Mouse (Mus musculus): ENCODE data around the gene Antxr1. TPM values are rescaled to one million over a fixed set of nuclear protein-coding genes. Genes with fewer than 3 reads are reported as not detected.

Gene Antxr1
- polyA plus RNA-seq, 1 experiment from 2014 or later = 7.7 TPM

- Histone ChIP-seq H3K4me2 (replicated peaks; ENCODE audit: low read depth, low read length) (no peak overlapping the region), H3K4me3 (ENCODE audit: low read length) (no peak overlapping the region), H3K9me3 (ENCODE audit: control insufficient read depth, low read length) (no peaks in the 10 kb centered on the region), H3K27ac (ENCODE audit: low read depth, low read length) (no peak overlapping the region), H3K4me1 (ENCODE audit: control insufficient read depth, insufficient read depth, low read length) (no peaks in the 10 kb centered on the region), H3K36me3 (ENCODE audit: control insufficient read depth, insufficient read depth, low read length) (0 out of 2 replicates have a peak, but pooled peaks cover 4% of the 10 kb centered on the region), H3K9ac (ENCODE audit: low read depth, low read length) (no peak overlapping the region), H3K27me3 (ENCODE audit: control insufficient read depth, insufficient read depth, low read length) (no peaks in the 10 kb centered on the region)
- WGBS = 57% methylated on average over 9 of the region's 9 CpGs
- ATAC-seq (ENCODE audit: low FRiP score, low TSS enrichment) = 0 out of 2 replicates have a peak, but pooled peaks have one; percentile 43
Observed at GRCm38 (mm10) chr6:87248226-87248834, 87.3 kb downstream of the Antxr1 start.

- Histone ChIP-seq H3K4me3 (ENCODE audit: low read length) (no peak overlapping the region), H3K4me2 (replicated peaks; ENCODE audit: low read depth, low read length) (no peak overlapping the region), H3K27ac (ENCODE audit: low read depth, low read length) (no peak overlapping the region), H3K4me1 (ENCODE audit: control insufficient read depth, insufficient read depth, low read length) (no peaks in the 10 kb centered on the region), H3K27me3 (ENCODE audit: control insufficient read depth, insufficient read depth, low read length) (no peaks in the 10 kb centered on the region), H3K36me3 (ENCODE audit: control insufficient read depth, insufficient read depth, low read length) (peaks cover 3% of the 10 kb centered on the region; the same call in 1 of the 2 replicates), H3K9ac (ENCODE audit: low read depth, low read length) (no peak overlapping the region), H3K9me3 (ENCODE audit: control insufficient read depth, low read length) (no peaks in the 10 kb centered on the region)
- ATAC-seq (ENCODE audit: low FRiP score, low TSS enrichment) = no peak
- WGBS = 65% methylated on average over 9 of the region's 9 CpGs
Observed at GRCm38 (mm10) chr6:87244117-87245100, 91.2 kb downstream of the Antxr1 start.

GRCm38 (mm10) chr6:87237260-87237659 lies 98.4 kb downstream of the Antxr1 start:
- Histone ChIP-seq H3K27ac (ENCODE audit: low read depth, low read length) (no peak overlapping the region), H3K36me3 (ENCODE audit: control insufficient read depth, insufficient read depth, low read length) (peaks cover 3% of the 10 kb centered on the region; the same call in 1 of the 2 replicates), H3K9me3 (ENCODE audit: control insufficient read depth, low read length) (no peaks in the 10 kb centered on the region), H3K4me2 (replicated peaks; ENCODE audit: low read depth, low read length) (no peak overlapping the region), H3K9ac (ENCODE audit: low read depth, low read length) (no peak overlapping the region), H3K4me3 (ENCODE audit: low read length) (no peak overlapping the region), H3K4me1 (ENCODE audit: control insufficient read depth, insufficient read depth, low read length) (no peaks in the 10 kb centered on the region), H3K27me3 (ENCODE audit: control insufficient read depth, insufficient read depth, low read length) (no peaks in the 10 kb centered on the region)
- WGBS = 70% methylated on average over 4 of the region's 4 CpGs
- ATAC-seq (ENCODE audit: low FRiP score, low TSS enrichment) = no peak

- Histone ChIP-seq H3K4me2 (replicated peaks; ENCODE audit: low read depth, low read length) (no peak overlapping the region), H3K4me1 (ENCODE audit: control insufficient read depth, insufficient read depth, low read length) (no peaks in the 10 kb centered on the region), H3K4me3 (ENCODE audit: low read length) (no peak overlapping the region), H3K9ac (ENCODE audit: low read depth, low read length) (no peak overlapping the region), H3K9me3 (ENCODE audit: control insufficient read depth, low read length) (no peaks in the 10 kb centered on the region), H3K36me3 (ENCODE audit: control insufficient read depth, insufficient read depth, low read length) (peaks cover 3% of the 10 kb centered on the region; the same call in 1 of the 2 replicates), H3K27ac (ENCODE audit: low read depth, low read length) (no peak overlapping the region), H3K27me3 (ENCODE audit: control insufficient read depth, insufficient read depth, low read length) (no peaks in the 10 kb centered on the region)
- no peak for ATAC-seq (ENCODE audit: low FRiP score, low TSS enrichment)
- WGBS = 18% methylated on average over 8 of the region's 8 CpGs
Observed at GRCm38 (mm10) chr6:87236061-87236460, 99.6 kb downstream of the Antxr1 start.

GRCm38 (mm10) chr6:87233111-87233510 lies 102.5 kb downstream of the Antxr1 start:
- H3K9ac ChIP-seq (ENCODE audit: low read depth, low read length) = no peak overlapping the region
- H3K36me3 ChIP-seq (ENCODE audit: control insufficient read depth, insufficient read depth, low read length) = no peaks in the 10 kb centered on the region
- H3K27me3 ChIP-seq (ENCODE audit: control insufficient read depth, insufficient read depth, low read length) = no peaks in the 10 kb centered on the region
- WGBS = 82% methylated on average over 4 of the region's 4 CpGs
- H3K4me1 ChIP-seq (ENCODE audit: control insufficient read depth, insufficient read depth, low read length) = no peaks in the 10 kb centered on the region
- H3K4me3 ChIP-seq (ENCODE audit: low read length) = no peak overlapping the region
- H3K4me2 ChIP-seq (replicated peaks; ENCODE audit: low read depth, low read length) = no peak overlapping the region
- ATAC-seq (ENCODE audit: low FRiP score, low TSS enrichment) = no peak
- no peak overlapping the region for H3K27ac ChIP-seq (ENCODE audit: low read depth, low read length)
- peaks cover 4% of the 10 kb centered on the region; the same call in 1 of the 2 replicates for H3K9me3 ChIP-seq (ENCODE audit: control insufficient read depth, low read length)

GRCm38 (mm10) chr6:87230041-87230440 lies 105.6 kb downstream of the Antxr1 start:
- Histone ChIP-seq H3K36me3 (ENCODE audit: control insufficient read depth, insufficient read depth, low read length) (no peaks in the 10 kb centered on the region), H3K9me3 (ENCODE audit: control insufficient read depth, low read length) (peaks cover 4% of the 10 kb centered on the region; the same call in 1 of the 2 replicates), H3K27me3 (ENCODE audit: control insufficient read depth, insufficient read depth, low read length) (no peaks in the 10 kb centered on the region), H3K27ac (ENCODE audit: low read depth, low read length) (no peak overlapping the region), H3K4me3 (ENCODE audit: low read length) (no peak overlapping the region), H3K4me1 (ENCODE audit: control insufficient read depth, insufficient read depth, low read length) (peaks cover 12% of the 10 kb centered on the region), H3K4me2 (replicated peaks; ENCODE audit: low read depth, low read length) (no peak overlapping the region), H3K9ac (ENCODE audit: low read depth, low read length) (no peak overlapping the region)
- 97% methylated on average over 2 of the region's 2 CpGs for WGBS
- ATAC-seq (ENCODE audit: low FRiP score, low TSS enrichment) = no peak

GRCm38 (mm10) chr6:87227940-87228339 lies 107.7 kb downstream of the Antxr1 start:
- Histone ChIP-seq H3K4me3 (ENCODE audit: low read length) (no peak overlapping the region), H3K36me3 (ENCODE audit: control insufficient read depth, insufficient read depth, low read length) (no peaks in the 10 kb centered on the region), H3K4me1 (ENCODE audit: control insufficient read depth, insufficient read depth, low read length) (peaks cover 16% of the 10 kb centered on the region), H3K9ac (ENCODE audit: low read depth, low read length) (no peak overlapping the region), H3K9me3 (ENCODE audit: control insufficient read depth, low read length) (peaks cover 4% of the 10 kb centered on the region; the same call in 1 of the 2 replicates), H3K27ac (ENCODE audit: low read depth, low read length) (no peak overlapping the region), H3K4me2 (replicated peaks; ENCODE audit: low read depth, low read length) (no peak overlapping the region), H3K27me3 (ENCODE audit: control insufficient read depth, insufficient read depth, low read length) (no peaks in the 10 kb centered on the region)
- 70% methylated on average over 10 of the region's 10 CpGs for WGBS
- ATAC-seq (ENCODE audit: low FRiP score, low TSS enrichment) = no peak

- peaks cover 16% of the 10 kb centered on the region for H3K4me1 ChIP-seq (ENCODE audit: control insufficient read depth, insufficient read depth, low read length)
- peak overlapping the region; percentile 81; the same call in 1 of the 2 replicates for H3K27ac ChIP-seq (ENCODE audit: low read depth, low read length)
- WGBS = 72% methylated on average over 4 of the region's 4 CpGs
Observed at GRCm38 (mm10) chr6:87226315-87226714, 109.3 kb downstream of the Antxr1 start.

More at GRCm38 (mm10) chr6:87226315-87226714, 109.3 kb downstream of the Antxr1 start:
- Histone ChIP-seq H3K4me3 (ENCODE audit: low read length) (no peak overlapping the region), H3K27me3 (ENCODE audit: control insufficient read depth, insufficient read depth, low read length) (no peaks in the 10 kb centered on the region), H3K4me2 (replicated peaks; ENCODE audit: low read depth, low read length) (no peak overlapping the region), H3K9ac (ENCODE audit: low read depth, low read length) (no peak overlapping the region), H3K36me3 (ENCODE audit: control insufficient read depth, insufficient read depth, low read length) (no peaks in the 10 kb centered on the region), H3K9me3 (ENCODE audit: control insufficient read depth, low read length) (peaks cover 4% of the 10 kb centered on the region; the same call in 1 of the 2 replicates)
- ATAC-seq (ENCODE audit: low FRiP score, low TSS enrichment) = no peak
